Mouse (Mus musculus): ENCODE results near the gene Pdlim5.
"Not testable (repeated sequence)": the region's sequence is repeated elsewhere in the genome, so short reads cannot be mapped to it uniquely, and the experiment has no call there.

Gene Pdlim5

DNA sequence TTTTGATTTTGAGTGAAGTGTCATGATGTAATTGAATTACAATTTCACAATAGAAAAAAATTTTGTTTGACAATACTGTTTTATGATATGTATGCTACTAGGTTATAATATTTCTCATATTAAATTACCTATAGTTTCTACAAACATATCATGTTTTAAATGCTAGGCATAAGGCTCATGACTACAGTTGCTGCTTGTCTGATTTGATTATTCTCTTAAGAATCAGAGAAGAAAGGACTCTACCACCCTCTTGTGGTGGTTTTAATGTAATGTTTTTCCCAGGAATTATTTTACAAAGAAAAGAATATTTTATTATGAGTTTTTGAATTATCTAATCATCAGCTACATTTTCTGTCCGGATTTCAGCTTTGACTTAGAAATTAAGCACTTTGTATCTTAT is 120.5 kb downstream of the Pdlim5 start:
- no peak for DNase-seq (ENCODE audit: low spot score)

DNA sequence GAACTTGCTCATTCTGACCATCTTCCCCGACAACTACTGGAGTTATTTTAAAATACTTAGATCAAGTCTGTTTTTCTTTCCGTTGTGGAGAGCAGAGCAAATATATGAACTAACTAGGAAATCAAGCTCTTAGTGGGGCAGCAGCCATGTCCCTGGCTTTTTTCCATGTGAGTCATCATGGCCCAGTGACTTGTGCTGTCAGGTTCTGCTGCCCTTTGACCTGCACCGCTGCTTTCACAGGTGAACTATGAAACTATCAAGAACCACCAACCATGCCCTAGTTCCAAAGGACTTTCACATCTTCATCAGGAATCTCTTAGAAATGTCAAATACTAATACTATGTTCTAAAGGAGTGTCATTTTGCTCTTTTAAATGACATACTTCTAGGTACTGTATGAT is 121.0 kb downstream of the Pdlim5 start:
- no peak for DNase-seq (ENCODE audit: low spot score)

- no peak for DNase-seq (ENCODE audit: low spot score)
These were observed 122.2 kb downstream of the Pdlim5 start for GRCm38 (mm10) chr3:142273265-142273664.

DNA sequence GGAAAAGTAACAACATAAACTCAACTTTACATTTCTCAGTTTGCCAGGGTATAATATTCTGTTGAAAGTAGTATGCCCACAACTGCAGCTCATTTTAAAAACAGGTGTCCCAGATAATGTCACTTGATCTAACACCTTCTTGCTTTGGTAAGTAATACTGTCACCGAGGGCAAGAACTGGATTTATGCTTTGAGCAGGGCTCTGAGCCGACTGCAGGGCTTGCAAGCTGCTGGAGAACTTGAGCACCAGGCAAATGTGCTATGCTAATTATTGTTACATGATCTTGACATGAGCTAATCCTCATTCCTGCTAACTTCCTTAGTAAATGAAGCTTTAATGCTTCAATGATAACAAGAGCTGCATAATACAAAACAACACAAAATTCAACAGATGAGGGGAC is 139.1 kb downstream of the Pdlim5 start:
- no peak for DNase-seq (ENCODE audit: low spot score)

GRCm38 (mm10) chr3:142252086-142252485 is 143.4 kb downstream of the Pdlim5 start:
- no peak for DNase-seq (ENCODE audit: low spot score)

- no peak for DNase-seq (ENCODE audit: low spot score)
These were observed 146.0 kb downstream of the Pdlim5 start for GRCm38 (mm10) chr3:142249458-142249857.

DNA sequence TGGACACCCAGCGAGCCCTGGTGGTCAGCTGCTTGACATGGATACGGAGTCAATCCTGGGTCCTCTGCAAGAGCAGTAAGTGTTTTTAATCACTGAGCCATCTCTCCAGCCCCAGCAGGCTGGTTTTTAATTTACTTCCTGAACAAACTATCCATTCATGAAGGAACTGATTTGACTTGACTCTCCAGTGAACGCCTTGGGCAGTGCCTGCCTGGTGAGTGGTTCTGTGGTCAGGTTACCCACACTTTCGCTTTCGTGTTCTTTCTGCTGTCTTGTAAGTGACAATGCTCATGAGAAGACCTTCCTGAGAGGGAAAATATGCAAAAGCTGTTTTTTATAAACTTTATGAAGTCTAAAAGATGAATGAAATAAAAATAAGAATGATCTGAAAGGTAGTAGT is 152.2 kb downstream of the Pdlim5 start:
- no peak for DNase-seq (ENCODE audit: low spot score)

- DNase-seq (ENCODE audit: low spot score): no peak
These were observed 156.2 kb downstream of the Pdlim5 start for GRCm38 (mm10) chr3:142239298-142239697.

DNA sequence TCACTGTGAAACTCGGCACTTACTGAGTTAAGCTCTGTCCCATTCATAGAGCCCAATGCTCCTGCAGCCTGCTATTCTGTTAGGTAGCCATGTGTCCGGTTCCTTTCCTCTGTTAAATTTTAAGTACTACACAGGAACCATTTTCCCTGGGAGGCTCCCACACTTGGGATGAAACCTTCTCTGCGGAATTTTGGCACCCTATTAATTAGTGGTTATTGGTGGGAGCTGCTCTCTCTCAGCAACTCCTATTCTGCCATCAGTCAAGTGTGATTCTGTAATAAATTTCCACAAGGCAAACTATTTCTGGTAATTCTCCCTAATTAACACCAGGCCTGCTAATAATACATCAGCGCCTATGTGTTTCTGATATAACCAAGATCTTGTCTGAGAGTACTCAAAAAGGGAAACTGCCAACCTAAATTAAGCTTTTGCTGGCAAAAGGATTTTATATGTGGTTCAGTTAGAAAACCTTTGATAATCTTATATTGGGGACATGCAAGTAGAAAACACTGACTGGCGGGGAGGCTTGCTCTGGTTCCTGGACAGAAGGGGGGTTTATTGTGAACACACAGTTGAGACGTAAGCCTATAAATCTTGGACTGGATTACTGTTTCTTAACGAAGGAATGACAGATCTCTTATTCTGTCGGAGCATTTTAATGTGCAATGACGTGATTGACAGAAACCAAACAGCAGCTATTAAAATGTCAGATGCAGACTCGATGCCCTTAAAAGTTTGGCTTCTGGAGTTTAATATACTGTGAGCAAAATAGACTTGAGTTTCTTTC is 157.0 kb downstream of the Pdlim5 start:
- DNase-seq (ENCODE audit: low spot score): no peak

GRCm38 (mm10) chr3:142237621-142238020 is 157.9 kb downstream of the Pdlim5 start:
- DNase-seq (ENCODE audit: low spot score): no peak

DNA sequence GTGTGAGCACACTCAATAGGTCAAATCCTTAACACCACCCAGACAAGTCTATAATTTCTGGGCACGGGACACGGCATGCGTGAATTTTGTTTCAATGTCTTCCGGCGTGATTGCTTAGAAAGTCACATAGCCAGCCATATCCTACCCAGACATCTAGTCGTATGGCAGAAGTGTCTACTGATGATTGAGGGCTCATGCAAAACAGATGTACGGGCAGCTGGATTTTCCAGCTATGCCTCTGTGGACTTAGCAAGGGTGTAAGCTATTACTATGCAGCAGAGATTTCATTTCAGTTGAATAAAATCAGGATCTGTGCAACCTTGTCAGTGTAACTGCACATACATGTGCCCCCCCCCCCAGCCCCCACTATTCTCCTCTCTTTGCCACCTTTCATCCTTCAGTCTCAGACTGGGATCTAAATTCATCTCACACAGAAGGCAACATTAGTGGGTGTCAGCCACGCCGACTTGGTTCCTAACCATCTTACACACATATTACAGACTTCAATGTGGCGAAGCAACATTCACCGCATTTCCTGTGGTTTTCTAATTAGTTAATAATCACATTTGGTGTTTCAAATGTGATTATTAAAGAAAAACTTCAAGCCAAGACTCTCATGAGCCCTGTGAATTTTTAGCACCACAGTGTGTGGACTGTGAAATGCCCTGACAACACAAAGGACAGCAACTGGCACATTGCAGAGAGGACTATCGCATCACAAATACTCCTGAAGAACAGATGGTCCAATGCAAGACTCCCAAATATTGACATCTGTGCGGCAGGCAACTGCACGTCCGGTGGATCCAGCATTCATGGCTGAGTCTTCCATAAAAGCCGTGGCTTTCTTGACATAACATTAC is 161.7 kb downstream of the Pdlim5 start:
- no peak for DNase-seq (ENCODE audit: low spot score)

- no peak for DNase-seq (ENCODE audit: low spot score)
These were observed 166.8 kb downstream of the Pdlim5 start for GRCm38 (mm10) chr3:142228665-142229064.

DNA sequence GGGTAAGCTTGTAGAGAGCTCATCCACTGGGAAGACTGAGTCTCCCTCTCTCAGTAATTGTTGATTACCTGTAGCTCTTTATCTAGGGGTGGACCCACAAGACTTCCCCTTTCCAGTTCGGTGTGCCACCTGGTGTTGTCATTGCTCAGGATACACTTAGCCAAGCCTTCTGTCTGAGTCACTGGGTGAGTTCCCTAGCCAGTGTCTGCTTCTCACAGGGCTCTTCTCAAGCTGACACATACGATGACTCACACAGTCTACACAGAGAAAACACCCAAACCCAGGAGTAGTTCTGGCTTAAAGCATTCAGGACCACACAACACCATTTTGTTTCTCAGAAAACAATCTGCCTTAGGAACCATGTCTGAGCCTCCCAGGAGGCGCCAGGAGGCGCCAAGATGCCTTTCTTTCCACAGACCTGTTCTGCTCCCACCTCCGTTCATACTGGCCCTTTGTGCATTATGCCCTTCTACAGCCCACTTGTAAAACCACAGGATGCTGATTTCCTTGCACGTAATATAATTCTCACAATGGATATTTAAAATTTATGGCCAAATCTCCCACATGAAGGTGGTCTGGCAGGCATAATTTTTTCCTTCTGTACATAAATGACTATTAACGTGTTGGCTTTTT is 172.9 kb downstream of the Pdlim5 start:
- no peak for DNase-seq (ENCODE audit: low spot score)

- no peak for DNase-seq (ENCODE audit: low spot score)
These were observed 175.6 kb downstream of the Pdlim5 start for GRCm38 (mm10) chr3:142219910-142220309.

DNA sequence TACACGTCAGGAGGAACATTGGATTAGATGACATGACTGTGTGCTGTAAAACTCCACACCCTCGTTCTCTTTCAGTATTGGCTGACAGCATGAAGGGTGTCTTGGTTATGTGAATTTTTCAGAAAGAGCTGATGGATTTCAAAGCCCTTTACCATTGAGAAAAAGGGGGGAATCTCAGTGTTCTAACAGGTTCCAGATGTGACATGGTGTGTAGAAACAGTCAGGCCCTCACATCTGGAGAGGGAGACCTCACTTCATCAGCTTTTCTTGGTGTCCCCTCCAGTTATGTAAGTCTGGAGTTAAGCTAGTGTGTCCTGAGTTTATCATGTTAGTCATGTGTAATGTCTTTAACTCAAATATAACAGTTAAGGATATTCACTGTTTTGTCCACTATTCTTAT is 182.7 kb downstream of the Pdlim5 start:
- DNase-seq (ENCODE audit: low spot score): no peak

DNA sequence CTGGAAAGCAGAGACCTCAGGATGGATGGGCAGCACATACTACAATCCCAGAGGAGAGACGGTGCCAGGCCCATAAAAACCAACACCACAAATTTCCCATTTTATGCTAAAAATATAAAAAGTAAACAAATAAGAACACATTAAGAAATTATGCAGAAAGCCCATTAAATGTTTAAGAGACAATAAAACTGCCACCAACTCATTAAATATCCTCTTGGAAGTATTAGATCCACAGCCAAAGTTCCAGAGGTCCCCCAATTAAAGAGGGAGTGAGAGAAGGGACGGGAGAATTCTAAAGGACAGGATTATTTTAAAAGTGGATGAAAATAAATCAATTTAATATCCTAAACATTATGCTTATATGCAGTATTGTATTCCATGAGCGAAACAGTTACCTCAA is 183.3 kb downstream of the Pdlim5 start:
- no peak for DNase-seq (ENCODE audit: low spot score)

DNA sequence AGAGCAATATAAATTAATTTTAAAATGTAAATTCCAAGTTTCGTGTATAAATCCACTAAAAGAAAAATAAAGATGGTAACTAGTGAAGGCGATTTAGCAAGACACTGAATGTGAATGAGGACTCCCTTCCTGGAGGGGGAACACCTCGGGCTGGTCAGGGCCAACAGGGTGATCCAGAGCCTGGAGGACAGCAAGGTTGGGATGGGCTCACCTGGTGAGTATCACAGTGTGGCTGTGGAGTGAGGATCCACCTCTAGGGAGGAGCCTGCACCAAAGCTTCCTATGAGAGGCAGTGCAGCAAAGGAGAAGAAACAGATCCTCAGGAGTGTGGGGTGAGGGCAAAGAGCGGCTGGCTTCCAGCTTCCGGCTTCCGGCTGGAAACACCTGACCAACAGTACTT is 185.5 kb downstream of the Pdlim5 start:
- DNase-seq (ENCODE audit: low spot score): no peak

DNA sequence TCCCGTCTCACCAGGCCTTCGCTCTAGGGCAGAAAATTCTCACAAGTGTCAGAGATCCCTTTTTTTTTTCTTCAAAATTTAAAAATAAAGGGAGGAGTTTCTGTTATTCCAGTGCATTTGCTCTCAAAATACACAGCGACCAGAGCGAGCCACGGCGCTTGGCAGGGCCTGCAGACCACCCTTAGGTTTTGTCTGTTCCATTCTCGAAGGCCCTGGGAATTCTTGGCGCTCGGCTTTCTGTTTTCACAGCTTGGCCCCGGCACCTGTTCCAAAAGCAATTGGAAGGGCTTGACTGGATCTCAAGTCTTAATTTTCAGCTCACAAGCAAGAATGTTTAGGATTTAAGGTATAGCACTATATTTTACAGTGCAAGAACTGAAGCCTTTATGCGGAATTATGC is 186.4 kb downstream of the Pdlim5 start:
- no peak for DNase-seq (ENCODE audit: low spot score)

DNA sequence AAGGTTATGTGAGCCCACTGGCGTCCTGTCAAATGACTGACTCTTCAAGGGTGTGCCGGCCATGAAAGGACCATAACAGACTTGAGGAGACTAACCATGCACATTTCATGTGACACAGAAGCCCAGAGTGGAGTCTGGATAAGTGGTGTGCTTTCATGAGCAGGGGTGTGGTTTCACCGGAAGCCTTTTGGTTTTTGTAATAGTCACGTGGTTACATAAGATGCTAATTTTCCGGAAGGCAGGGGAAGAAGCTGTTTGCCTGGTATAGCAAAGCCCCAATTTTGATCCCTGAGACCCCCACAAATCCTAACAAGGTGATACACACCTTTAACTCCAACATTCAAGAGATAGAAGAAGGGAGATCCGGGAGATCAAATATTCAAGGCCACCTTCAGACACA is 188.0 kb downstream of the Pdlim5 start:
- no peak for DNase-seq (ENCODE audit: low spot score)

- DNase-seq (ENCODE audit: low spot score): no peak
These were observed 189.2 kb downstream of the Pdlim5 start for GRCm38 (mm10) chr3:142206316-142206715.

DNA sequence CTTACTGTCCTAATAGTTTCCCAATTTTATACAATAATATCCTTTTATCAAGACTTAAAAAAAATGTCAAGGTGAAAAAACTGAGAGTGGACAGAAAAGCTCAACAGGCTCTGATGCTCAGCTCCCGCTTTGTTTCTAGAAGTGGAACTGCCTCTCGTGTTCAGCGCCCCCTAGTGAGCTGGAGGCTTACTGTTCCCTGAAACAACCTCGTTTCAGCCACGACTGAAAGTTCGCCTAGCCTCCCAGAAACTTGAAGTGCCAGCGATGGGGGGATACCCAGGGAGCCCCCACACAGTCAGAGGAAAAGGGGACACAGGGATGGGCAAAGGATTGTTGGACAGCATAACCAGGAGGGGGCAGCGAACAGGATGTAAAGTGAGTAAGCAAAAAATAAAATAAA is 199.4 kb downstream of the Pdlim5 start:
- no peak for DNase-seq (ENCODE audit: low spot score)

DNA sequence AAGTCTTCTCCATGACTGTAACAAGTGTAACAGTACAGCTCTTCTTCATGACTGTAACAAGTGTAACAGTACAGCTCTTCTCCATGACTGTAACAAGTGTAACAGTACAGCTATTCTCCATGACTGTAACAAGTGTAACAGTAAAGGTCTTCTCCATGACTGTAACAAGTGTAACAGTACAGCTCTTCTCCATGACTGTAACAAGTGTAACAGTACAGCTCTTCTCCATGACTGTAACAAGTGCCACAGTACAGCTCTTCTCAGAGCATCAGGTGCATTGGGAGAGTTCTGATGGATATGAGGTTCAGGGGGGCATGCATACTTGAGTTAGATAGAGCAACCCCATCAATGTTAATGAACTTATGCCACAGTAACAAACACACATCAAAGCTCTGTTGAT is 203.9 kb downstream of the Pdlim5 start:
- not testable (repeated sequence) for DNase-seq (ENCODE audit: low spot score)
